Mouse (Mus musculus) megakaryocyte-erythroid progenitor cell, adult 5-6 weeks (primary cell): ENCODE results near the gene Stmn1. TPM values are rescaled to one million over a fixed set of nuclear protein-coding genes. Genes with fewer than 3 reads are reported as not detected.
A peak's percentile ranks its signal among the peaks of the same experiment; 100 is the strongest.

Source experiments
- ATAC-seq: replicated peaks from 2 replicates; pipeline ENCODE4 v1.8.0; 2016; ENCODE audit warnings: mild to moderate bottlenecking, inconsistent platforms; ENCODE audit not compliant: severe bottlenecking, poor library complexity, low FRiP score, low TSS enrichment
- total RNA-seq, 2 experiments: library from RNA; stranded (forward) in 1 of 2; stranded (reverse) in 1 of 2; fragments of 200-1000, 215-1000 nt in 1 of 2; fragments of >200 nt in 1 of 2; fragmentation: Nextera tagmentation in 1 of 2; gene quantifications; 2 replicates each; pipeline ENCODE4 v1.2.3; 2014 to 2017

Gene Stmn1
- total RNA-seq, 2 experiments from 2014 or later: 836 to 1,264 TPM

DNA sequence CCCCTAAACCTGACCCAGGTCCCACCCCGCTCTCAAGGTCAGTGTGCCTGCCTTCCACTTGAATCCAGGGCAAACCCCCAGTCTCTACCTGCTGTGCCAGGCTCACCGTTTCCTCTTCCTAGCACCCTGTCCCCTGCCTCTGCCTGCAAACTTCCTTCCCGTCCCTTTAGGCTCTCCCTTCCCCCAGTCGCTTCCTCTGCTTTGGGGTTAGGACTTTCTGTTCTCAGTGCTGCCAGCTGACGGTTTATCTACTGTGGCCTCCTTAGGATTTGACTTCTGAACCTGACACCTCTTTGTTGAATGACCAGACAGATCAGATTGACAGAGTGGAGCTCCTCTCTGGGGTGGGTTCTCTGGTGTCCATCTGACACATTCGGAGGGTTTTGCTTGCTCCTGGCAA, 12.8 kb upstream of the Stmn1 start:
- ATAC-seq: no peak

DNA sequence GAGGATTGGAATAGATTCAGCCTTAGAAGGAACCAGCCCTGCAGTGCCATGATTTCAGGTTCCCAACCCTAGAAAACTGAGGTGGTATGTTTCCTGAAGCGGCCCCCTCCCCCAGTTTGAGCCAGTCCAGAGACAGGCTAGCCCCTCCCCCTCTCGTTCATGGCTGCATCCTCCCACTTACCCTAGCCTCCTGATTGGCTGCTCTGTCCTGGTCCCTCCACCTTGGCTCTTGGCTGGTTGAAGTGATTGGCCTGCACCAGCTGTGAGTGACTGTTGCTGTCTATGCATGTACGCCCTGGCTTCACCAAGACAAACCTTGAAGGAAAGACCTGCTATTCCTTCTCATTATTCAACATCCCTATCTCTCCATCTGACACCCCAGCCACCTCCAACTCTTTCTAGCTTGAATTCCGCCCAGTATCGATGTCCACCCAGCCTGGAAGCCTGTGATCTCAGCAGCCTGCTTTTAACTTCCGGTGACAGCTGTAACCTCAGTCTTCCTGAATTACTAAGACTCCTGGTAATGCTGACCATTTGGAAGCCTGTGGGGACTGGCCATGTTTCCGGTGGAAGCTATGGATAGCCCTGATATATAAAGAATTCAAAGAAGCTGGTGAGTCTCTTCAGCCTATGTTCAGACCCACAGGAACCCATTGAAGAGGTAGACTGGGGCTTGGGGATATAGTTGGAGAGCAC, 10.8 kb upstream of the Stmn1 start:
- no peak for ATAC-seq

DNA sequence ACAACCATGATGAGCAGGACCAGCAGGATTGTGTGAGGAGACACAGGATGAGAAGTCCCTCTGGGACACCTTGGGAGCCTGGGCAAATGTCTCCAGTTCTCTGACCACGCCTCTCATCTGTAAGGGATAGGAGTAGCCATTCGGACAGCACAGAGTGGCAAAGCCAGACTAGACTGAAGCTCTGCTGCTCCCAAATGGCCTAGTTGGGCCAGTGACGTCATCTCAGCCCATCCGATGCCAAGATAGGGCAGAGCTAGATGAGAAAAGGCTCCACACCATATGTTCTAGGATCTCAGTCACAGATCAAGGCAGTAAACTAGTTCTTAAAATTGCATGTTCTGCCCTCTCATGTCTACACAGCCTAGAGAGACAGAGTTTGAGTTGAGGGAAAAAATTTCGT, 9.3 kb upstream of the Stmn1 start:
- ATAC-seq: no peak

DNA sequence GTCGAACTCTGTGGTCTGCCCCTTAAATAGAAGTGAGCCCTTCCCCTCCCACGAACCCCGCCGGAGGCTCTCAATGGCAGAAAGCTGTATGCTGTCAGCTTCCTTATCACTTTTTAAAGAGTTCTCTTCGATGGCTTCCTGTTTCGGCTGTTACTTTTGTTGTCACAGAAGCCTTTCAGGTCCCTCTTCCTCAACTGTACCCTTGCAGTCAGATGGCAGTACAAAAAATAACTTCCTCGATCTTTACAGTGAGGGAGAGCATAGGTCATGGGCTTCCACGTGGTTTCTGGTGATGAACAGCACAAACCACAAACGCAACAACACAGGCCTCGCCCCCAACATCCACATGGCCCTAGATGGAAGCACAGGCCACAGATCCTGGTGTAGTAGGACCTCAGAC, 7.8 kb upstream of the Stmn1 start:
- no peak for ATAC-seq

DNA sequence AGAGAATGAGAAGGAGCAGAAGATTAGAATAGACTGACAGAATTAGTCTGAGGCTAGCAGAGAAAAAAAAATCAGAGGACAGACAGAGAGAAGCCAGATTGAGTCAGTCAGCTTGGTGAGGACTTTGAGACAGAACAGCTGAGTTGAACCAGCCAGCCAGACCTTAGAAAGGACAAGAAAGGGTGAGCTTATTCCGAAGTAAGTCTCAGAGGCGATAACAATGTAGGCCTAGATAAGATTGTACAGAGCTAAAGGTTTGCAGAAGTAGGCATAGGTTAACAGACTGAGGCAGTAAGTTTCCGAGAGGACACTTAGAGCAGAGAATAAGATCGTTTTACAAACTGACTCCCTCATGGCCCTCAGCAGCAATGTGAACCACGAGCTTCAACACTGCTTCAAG, 6.9 kb upstream of the Stmn1 start:
- no peak for ATAC-seq

DNA sequence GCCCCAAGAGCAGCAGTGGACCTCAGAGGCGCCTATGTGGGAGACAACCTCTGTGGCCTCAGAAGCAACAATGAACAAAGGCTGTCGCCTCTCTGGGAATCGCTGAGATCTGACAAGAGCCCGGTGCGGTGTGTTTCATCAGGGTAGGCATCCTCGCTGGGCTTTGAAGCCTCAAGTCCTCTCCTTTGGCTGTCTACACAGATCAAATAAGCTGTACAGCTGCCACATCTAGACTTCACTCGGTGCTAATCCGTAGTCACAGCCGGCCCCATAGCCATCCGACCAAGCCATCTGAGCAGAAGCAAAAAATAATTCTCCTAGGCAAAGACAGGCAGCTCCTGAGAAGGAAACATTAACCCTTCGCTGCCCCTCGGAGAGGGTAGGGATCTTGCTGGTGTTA, 2.3 kb upstream of the Stmn1 start:
- no peak for ATAC-seq

DNA sequence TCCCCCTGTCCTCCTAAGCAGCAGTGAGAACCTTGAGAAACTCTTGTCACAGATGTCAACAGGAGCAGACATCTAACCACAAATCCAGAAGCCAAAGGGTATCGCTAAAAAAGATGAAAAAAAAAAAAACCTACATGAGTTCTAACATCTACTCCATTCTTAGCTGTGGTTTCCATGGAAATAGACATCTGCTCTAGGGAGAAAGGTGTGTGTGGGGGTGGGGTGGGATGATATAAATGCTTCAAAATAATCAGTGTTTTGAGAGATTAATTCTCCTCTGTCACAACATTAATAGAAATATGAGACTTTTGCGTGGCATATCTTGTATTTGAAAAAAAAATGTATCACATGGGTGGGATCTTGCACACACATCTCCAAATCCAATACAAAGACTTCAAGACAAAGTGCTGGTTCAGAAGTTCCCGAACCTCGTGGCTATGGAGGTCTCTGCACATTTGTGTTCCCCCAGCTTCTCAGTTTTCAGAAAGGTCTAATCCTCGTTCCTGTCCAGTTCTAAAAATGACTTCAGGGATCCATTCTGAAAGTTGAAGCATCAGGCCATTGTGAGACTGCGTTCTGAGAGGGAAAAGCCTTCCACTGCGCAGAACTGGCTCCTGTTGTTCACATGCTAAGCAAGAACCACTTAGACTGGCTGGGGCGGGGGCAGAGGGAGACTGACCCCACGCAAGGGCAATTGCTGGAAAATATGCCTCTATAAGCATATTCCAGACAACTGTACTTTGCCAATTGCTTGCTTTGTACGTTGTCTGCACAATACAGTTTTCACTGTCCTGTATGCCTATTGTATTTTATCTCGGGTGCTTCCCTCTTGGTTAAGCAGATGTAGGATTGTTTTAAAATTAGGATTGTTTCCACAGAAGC, 1.5 kb upstream of the Stmn1 start:
- no peak for ATAC-seq

DNA sequence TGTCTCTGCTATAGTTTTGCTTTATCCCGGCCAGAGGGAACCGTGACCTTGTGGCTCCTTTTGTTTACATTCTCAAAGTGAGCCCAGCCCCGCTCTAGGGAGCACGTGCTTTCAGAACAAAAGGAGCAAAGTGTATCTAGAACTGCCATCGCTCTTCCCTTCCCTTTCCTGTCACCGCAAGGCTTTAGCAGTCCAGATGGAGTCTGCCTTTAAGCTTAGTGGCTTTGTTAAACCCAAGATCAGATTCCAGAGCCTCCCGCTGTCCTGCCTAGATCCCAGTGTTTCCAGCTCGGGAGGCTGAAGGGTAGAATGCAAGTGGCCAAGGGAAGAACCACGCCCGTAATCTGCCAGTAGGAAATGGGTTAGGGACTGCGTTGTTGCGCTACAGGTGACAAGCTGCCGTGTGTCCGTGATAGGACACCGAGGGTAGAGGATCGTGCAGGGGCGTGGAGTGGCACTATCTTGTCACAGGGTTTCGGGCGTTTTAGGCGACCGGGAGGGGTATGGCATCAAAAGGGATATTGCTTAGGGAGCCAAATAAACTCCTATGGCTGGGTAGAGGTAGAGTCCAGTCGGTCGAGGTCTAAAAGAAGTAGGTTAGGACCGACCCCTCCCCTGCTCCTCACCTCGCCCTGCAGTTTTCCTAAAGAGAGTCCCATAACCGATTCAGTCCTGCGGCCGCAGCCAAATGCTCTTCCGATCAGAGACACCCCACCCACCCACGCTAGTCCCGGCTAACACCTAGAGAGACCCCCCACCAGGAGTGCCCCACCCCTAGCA, 495 bp upstream of the Stmn1 start:
- ATAC-seq: peak; percentile 29

DNA sequence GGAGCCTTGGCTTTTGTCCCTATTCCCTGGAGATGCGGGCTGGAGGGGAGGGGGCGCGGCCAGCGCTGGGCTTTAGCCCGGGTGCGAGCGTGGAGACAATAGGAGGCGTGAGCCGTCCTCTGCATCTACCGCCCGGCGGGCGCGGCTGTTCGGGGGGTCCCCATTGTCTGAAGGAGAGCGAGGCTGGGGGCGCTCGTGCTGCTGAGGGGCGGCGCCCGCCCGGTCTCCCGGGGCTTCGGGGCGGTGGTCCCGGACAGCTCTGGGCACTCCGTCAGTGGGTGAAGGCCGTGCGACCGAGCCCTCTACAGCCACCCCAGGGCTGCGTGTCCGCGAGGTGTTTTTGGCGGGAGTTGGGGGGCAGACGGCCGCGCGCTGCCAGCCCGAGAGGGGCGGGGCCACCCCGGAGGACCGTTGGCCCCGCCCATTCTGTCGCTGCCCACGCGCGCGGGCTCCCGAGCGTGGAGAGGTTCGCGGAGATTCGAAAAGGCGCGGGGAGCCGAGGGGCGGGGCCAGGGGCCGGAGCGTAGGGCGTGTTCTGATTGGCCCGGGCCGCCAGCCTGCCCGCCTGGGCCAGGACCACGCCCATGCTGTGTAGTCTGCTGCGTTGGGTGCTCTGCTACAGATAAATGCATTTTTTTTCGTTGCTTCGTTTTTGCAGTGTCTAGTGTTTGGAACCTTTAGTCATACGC, 602 bp downstream of the Stmn1 start:
- ATAC-seq: peak; percentile 84

DNA sequence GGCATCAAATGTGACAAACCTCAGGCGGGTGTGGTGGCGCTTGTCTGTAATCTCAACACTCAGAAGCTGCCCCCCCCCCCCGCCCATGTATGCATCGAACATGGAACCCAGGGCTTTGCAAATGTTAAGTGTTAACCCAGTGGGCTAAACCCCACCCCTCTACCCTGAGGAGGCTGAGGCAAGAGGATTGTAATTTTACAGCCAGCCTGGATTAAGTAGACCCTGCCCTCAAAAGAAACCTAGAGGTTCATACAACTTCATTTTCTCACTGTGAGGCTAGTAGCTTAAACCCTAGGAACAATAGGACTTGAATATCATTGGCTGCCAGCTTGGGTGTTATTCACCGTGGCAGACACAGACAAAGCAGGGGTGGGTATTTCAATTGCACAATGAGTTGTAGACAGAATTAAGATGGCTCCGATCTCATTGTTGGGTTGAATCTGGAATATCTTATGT, 1.2 kb downstream of the Stmn1 start:
- ATAC-seq: no peak; the same call in 1 of the 2 replicates

DNA sequence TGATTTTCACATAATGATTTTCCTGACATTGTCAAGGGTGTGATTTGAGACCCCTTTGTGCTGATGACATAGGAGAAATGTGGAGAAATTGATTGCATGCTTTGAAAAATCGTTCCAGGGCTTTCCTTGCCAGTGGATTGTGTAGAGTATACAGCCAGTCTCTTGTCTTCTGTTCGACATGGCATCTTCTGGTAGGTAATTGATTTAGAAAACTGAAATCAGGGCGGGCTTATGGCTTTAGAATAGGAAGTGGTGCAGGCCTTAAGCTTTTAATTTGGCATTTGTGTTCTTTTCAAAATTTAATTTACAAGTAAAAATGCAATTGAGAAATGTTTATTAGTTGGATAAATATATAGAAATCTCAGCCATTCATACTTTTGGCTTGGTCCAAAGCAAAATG, 1.9 kb downstream of the Stmn1 start:
- no peak for ATAC-seq

DNA sequence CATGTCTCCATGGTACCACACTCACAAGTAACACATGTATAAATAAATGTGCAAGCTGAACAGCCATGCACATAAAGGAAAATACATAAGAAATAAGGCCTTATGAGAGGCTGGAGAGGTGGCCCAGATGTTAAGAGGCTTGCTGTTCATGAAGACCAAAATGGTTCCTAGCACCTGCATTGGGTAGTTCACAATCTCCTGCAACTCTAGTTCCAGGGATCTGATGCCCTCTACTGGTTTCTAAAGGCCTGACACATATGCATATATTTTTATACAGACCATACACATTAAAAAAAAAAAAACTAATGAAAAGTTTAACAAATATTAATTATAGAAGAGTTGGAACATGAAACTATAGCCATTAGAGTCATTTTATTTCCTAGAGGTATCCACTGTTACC, 3.3 kb downstream of the Stmn1 start:
- ATAC-seq: no peak

DNA sequence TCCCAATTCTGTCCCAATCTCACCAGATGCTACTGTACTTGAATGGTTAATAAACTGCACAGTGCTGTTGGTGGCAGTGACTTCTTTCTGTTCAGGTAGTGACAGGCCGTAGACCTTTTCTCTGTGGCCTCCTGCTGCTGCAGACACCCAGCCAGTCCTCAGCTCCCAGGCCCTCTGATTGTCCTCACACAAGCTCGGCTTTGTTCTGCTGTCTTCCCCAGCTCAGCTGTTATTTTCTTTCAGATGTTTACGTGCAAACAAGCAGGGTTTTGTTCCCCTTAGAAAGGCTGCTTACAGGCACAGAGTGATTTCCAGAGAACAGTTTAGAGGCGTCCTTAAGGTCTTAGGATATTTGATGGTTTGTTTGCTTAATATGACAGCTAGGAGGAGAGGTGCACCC, 5.6 kb downstream of the Stmn1 start:
- ATAC-seq: no peak

DNA sequence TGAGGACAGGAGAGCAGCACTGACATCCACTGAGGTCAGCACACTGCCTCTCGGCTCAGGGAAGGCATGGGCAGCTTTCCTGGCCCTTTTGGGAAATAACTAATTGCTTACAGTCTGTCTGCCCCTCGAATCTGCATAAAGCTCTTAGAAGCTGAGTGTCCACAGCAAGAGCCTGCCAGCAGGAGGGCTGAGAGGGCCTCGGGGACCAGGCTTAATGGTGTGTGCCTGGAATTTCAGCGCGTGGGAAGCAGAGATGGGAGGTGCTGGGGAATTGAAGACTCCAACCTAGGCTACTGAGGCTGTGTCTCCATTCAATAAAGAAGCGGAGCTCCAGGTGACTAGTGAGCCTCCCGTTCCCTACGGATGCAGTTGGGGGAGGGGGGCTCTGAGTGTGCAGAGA, 6.1 kb downstream of the Stmn1 start:
- no peak for ATAC-seq

DNA sequence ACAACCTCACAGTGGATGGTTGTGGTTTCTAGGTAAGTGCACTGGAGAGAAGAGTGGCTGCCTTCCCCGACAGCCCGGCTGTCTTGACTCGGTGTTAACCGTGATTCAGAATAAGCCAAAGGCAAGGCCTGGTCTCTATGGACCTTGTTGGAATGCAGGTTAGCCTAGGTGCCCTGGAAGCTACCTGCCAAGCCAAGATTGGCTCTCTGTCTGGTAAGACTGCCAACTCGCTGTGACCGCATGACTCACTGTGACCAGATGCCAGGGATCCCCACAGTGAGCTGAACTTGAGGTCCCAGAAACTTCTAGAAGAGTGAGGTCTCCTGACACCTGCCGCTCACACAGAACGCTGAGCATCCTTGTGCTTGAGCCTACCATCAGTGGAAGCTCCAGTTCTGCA, 8.8 kb downstream of the Stmn1 start:
- ATAC-seq: no peak

DNA sequence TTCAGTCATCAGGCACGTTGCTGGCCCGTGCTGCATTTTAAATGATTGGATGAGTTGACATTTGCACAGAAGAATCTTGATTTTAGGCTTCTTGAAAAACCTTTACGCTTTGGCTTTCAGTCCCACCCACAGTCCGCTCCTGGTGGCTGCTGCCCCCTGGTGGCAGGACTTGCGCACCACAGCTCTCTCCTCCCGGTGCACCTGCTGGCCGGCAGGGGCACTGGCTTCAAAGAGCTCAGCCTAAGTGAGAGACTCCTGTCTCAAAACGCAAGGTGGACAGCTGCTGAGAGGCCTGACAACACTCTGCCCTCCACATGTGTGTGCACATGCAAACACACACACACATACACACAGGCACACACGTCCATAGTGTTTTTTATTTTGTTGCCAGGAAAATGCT, 9.9 kb downstream of the Stmn1 start:
- ATAC-seq: peak; percentile 86

DNA sequence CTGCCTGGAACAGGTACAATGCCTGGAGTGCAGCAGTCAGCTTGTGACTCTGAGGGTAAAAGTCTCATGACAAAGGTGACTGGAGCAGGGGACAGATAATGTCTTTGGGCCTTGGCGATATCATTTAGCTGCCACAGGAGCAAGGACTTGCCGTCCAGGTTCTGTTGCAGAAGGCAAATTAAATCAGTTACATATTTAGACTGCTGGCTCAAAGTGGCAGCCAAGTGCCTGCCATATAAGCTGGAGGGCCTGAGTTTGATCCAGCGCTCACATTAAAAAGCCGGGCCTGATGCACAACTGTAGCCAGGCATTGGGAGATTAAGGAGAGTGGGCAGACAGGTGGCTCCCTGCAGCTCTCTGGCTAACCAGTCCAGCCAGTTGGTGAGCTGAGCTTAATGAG, 11.7 kb downstream of the Stmn1 start:
- no peak for ATAC-seq

DNA sequence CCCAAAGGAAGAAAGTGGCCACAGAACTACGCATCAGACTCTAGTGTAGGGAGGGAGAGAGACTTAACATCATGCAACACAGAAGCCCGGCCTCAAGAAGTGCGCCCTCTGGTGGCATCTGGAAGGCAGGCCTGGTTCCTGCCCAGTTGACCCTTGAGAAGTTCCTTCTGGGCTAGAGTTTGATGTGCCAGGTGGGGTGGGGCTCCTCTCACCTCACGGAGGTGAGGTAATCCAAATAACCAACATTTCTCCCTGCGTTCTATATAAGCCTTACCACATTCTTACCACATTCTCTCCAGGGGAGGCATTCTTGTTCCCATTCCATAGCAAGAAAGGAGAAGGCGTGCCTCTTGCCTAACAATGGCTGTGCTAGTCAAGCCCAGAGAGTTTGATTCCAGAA, 12.7 kb downstream of the Stmn1 start:
- ATAC-seq: peak; percentile 65

DNA sequence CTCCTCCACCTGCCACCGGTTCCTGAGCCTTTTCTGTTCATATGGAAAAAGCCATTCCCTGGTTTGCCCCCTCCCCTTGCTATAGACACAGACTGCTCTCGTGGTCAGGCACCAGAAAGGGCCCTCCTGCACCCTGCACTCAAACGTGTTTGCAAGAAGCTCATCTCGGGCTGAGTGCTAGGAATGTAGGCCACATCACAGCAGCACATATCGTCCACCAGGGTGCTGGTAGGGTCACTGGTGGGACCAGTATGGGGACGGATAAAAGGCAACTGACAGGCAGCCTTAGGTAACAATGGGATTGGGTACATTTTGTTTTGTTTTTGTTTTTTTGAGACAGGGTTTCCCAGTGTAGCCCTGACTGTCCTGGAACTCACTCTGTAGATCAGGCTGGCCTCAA, 13.2 kb downstream of the Stmn1 start:
- ATAC-seq: no peak

DNA sequence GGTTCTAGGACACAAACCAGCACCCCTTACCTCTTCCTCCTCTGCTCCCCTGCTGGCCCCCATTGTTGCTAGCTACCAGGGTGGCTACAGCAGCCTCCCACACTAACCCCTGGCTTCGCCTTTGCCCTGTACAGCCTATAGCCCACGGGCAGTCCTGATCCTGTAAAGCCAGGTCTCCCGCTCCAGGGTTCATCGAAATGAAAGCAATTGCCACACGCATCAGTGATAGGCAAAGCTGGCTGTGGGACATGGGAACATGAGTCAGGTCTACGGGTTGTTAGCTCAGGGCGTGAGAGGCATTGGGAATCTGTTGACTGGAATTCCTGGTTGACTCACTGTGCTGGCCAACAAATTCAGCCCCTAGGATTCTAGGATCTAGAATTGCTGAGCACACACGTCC, 14.3 kb downstream of the Stmn1 start:
- no peak for ATAC-seq
